1 mouse cellular context compared by ENCODE assay signal in genomic region chr9:66822255-66822654, GRCm38 (mm10). TPM values are rescaled to one million over a fixed set of nuclear protein-coding genes. Genes with fewer than 3 reads are reported as not detected.
"Had no signal": no experiment of that assay in that cellular context is flagged by ENCODE, and none has a peak within 500 bp of the region (broad histone marks: within the 10 kb centered on the region; RNA-seq: fewer than 3 reads in every experiment).

No protein-coding gene starts in this region.

RNA-seq across cellular contexts. Expression of gene Gm10647, which starts 25.4 kb away (rescaled TPM):
- polyA plus RNA-seq: myocyte had no signal
